Mouse (Mus musculus): ENCODE measurements at regions not wholly inside any gene's neighbourhood (a gene's known extent, or its start where the extent isn't known, plus 50 kb on each side); places are given as distances from the start of the nearest gene placed in this dataset.

DNA sequence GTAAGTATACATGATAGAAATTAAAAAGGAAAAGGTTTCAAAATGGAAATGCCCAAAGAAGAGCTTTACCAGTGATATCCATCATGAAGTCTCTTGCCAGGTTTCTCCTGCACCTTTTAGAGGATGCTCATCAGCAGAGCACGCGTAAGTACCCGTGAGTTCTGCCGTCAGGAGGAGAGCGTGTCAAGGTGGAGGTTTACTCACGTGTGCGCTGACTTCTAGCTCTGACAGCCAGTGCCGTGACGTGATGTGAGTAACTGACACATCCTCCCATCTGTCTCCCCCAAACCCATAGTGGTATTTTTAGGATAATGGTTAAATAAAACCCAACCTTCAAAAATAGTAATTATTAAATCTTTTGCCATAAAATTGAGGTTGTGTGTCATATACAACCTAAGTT is 55.3 kb downstream of the Adra2a start:
- in situ Hi-C loops (cut with MboI, MseI): no loop called here

DNA sequence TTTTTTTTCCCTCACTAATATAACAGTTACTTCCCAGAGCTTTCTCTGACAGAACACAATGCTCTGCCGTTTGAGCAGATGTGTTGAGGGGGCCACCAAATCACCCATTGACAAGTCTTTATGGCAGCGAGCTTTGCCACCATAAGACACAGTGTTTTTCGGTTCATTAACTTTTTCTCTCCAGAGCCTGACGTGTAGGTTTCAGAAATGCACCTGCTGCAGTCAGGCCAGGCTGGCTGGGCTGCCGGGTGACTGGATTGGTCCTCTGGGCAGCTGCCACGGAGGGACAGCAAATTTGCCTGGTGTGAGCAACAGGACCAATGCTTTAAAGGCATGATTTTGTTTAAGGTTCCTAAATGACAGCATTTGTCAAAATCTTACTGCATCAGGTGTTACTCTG is 55.8 kb downstream of the Adra2a start:
- in situ Hi-C loops (cut with MboI, MseI): no loop called here

DNA sequence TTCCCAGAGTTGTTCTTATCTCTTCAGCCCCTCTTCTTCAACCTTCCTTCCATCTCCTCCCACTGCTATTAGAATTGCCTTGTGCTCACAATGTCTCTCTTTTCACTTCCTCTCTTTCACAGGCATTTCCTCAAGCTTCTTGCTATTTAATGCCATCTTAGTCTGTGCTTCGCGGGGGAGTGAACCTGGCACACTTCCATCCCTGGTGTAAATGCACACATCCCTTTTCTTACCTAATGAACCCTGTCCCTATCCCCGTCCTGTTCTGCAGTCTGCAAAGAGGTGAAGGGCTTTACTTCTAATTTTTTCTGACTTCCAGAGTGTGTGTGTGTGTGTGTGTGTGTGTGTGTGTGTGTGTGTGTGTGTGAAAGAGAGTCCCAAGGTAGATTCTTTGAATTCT is 62.6 kb downstream of the Adra2a start:
- in situ Hi-C loops (cut with MboI, MseI): no loop called here

DNA sequence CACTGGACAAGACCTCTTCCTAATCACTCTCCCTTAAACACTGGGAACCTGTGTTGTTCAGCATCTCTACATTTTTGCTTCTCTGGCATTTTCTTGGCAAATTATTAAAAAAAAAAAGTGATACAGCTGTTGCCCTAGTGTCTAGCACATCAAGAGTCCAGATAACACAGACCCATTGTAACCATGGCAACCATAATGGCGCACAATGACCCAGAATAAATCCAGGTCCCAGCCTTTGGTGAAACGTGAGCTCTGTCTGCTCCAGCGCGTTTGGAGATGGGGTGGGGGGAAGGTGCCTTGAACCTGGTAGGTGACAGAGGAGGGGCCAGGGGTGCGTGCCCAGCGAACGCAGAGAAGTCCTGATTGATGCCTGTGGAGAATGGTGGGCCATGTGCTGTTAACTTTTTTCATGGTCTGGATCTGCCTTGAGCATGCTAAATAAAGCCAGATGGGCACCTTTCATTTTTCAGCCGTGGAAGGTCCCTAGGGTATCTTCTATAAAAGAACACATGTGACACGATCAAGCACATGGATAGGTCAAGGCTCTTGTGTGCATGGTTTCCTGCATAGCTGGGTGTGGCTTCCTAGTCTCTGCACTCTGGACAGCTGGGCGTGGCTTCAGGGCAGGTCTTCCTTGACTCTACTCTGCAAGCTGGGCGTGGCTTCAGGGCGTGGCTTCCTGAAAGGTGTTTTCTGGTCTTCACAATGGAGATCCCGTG is 63.3 kb downstream of the Adra2a start:
- in situ Hi-C loops (cut with MboI, MseI): no loop called here

DNA sequence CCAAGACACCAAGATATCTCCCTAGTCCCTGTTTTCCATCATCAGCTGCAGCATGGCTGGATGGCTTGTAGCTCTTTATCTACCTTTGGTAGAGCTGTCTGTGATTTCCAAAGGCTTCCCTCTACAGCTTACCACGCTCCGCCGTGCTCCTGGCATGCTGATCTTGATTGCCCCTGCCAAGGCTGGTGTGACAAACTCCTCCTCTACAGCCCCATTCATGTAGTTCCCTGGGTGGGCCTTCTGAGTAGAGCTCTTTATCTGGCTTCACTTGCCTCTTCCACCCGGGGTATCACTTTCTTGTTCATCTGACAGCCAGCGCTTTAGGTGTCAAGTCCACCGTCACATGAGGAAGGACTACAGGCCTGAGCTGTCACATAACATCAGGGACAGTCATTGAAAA is 66.1 kb downstream of the Adra2a start:
- in situ Hi-C loops (cut with MboI, MseI): no loop called here

DNA sequence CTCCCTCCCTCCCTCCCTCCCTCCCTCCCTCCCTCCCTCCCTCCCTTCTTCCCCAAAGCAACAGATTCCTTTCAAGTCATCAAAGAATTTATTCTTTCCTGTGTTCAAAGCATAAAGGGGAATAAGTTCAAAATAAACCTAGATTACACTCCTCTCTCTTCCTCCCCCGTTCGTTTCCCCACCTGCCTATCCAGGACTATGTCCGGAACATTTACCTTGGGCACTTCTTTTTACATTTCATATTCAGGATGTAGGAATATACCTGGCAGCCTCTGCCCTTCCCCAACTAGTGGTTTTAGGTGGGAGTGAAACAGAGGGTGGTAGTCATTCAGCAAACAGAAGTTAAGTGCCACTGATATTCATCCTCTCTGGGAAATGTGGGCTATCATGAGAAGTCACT is 68.7 kb downstream of the Adra2a start:
- in situ Hi-C loops (cut with MboI, MseI): no loop called here

DNA sequence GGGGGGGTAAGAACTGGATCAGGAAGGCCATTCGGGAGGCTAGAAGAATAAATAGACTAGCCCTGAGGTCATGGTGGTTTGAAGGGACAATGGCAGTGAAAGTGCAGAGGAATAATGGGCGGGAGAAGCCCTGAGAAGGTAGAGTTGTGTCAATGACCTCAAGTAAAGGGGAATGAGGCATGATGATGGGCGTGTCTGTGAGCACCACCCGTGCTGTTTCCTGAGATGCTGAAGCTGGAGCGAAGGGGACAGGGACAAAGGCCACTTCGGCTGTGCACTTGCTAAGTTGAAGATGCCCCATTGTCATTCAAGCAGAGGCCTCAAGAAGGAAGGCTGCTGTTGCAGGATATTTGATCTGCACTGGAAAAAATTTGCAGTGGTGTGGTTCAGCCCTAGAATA is 69.5 kb downstream of the Adra2a start:
- in situ Hi-C loops (cut with MboI, MseI): no loop called here

DNA sequence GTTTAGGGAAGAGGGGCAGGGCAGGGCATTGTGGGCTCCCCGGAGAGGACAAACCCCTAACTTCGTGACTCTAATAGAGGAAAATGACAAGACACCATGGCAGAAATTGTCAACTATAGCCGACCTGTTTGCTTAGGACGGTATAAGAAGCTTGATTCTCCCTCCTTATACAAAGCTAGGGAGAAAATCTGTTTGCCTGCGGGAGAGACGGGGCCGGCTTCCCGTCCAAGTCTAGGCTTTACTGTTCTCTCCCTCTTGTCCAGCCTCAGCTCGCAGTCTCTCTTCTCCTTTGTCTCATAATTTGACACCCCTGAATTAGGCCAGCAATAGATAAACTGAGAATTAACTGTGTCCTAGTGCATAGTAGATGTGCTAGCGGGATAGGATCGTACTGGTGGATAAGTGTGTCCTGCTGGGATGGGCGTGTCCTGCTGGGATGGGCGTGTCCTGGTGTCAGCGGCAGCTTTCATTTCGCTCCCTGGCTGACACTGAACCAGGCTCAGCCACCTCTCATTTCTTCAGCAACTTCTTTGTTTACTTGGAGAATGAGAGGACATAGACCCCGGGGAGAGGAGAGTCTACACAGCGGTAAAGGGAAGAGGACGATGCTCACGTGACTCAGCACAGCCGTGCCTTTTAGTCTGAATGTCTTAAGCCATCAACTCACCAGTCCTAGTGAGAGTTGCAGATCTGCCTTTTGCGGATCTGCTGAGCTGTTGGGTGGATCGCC is 70.8 kb downstream of the Adra2a start:
- in situ Hi-C loops (cut with MboI, MseI): no loop called here

- in situ Hi-C loops (cut with MboI, MseI): no loop called here
Observed at GRCm38 (mm10) chr19:54115335-54115734, 71.4 kb downstream of the Adra2a start.

DNA sequence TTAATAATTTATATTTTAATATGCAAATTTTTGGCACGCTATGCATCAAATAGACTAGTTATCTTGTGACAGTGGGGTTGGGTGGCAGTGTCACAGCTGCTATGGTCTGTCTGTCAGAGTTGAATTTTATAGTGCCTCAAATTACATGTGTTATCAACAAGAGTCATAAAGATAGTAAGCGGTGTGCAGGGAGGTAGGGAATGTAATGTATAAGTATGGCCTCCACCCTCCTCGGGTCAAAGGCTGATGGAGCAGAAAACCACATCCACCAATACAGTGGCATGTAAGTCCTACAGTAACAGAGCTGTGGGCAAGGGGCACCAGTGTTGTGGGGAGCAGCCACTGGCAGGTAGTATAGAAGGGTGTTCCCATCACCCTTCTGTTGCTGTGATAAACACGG is 72.9 kb downstream of the Adra2a start:
- in situ Hi-C loops (cut with MboI, MseI): no loop called here

DNA sequence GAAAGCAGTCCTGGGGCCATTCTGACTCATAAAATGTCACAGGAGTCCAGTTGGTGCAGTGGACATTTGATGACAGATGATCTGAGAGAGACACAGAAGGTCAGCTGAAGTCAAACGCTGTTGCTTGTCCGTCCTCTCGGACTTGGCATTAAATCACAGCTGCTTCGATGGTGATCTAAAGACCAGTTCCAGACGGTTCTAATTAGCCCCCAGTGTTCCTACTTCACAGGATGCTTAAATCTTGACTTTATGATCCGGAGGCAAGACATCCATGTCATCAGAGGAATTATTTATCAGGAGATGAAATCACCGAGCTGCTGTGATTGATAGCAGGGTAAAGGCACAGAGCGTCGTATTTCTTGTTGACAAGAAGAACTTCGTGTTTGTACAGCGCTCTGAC is 73.7 kb downstream of the Adra2a start:
- in situ Hi-C loops (cut with MboI, MseI): no loop called here

DNA sequence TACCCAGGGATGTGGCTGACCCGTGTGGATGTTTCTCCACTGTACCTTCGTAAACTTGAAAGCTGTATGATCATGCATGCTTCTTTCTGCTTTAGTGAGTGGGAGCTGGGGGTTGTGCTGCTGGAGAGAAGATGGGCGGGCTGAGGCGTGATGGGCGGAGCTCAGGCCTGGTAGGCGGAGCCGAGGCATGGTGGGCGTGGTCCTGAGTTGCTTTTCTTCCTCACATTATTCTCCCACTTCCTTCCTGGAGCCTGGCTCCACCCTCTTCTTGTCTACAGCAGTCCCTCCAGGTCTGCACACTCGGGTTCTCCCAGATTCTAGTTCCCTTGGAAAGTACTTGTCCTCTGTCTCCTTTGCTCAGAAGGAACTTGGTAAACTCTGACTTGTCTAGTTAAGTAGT is 79.6 kb downstream of the Adra2a start:
- in situ Hi-C loops (cut with MboI, MseI): no loop called here

- in situ Hi-C loops (cut with MboI, MseI): loop anchor here (25.0 kb wide), 1 partner anchor 1461 kb away; no protein-coding TSS in a partner anchor
Observed at GRCm38 (mm10) chr19:54151766-54152165, 107.8 kb downstream of the Adra2a start.

GRCm38 (mm10) chr19:54154400-54154799 is 110.4 kb downstream of the Adra2a start:
- in situ Hi-C loops (cut with MboI, MseI): loop anchor here (25.0 kb wide), 1 partner anchor 1458 kb away; no protein-coding TSS in a partner anchor

GRCm38 (mm10) chr19:54170361-54170760 is 126.4 kb downstream of the Adra2a start:
- in situ Hi-C loops (cut with MboI, MseI): loop anchor here (25.0 kb wide), 1 partner anchor 1442 kb away; no protein-coding TSS in a partner anchor

GRCm38 (mm10) chr19:54174090-54175055 is 130.4 kb downstream of the Adra2a start:
- in situ Hi-C loops (cut with MboI, MseI): loop anchor here (25.0 kb wide), 1 partner anchor 1438 kb away; no protein-coding TSS in a partner anchor

DNA sequence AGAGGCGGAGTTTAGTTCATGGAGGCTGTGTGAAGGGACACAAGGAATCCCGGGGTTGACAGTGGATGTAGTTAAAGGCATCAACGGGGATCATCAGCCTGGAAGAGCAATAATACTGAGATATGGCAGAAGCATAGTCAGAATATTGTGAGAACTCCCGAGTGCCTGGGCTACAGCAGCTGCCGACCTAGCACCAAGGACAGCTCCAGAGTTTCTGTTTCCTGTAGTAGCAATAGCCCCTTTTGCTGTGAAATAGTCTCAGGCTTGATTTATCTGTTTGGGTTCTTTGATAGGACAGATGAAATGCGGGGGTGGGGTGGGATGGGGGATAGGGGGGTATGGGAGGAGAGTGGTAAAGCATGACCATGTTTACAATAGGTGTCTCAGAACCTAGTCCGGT is 131.8 kb downstream of the Adra2a start:
- in situ Hi-C loops (cut with MboI, MseI): no loop called here

GRCm38 (mm10) chr19:54177491-54177890 is 133.5 kb downstream of the Adra2a start:
- in situ Hi-C loops (cut with MboI, MseI): no loop called here

- in situ Hi-C loops (cut with MboI, MseI): no loop called here
Observed at GRCm38 (mm10) chr19:54200407-54200806, 156.5 kb downstream of the Adra2a start.

DNA sequence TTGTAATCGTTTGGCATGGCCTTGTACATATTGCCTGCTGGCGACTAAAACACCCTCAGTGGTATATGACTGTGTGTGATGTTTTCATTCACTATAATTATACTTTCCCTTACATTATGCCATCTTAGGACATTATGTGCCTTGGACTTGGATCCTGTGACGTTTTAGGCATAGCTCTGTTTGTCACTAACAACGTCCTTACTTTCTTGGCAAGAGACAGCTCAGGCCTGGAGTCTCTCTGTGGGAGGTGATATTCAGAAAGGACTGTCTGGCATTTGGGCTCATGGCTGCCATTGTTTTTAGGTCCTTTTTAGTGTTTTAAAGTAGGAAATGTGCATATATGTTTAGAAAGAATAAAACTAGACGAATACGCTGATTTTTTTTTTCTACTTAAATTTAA is 158.5 kb downstream of the Adra2a start:
- in situ Hi-C loops (cut with MboI, MseI): no loop called here

- in situ Hi-C loops (cut with MboI, MseI): no loop called here
Observed at GRCm38 (mm10) chr19:54206819-54207218, 162.9 kb downstream of the Adra2a start.

- in situ Hi-C loops (cut with MboI, MseI): no loop called here
Observed at GRCm38 (mm10) chr19:54212169-54212568, 168.2 kb downstream of the Adra2a start.

All from regulatory T cell (primary cell).